Mouse (Mus musculus) MEL (cell line): ENCODE measurements around the gene Tead3.

ENCODE experiments used
- CTCF ChIP-seq, 3 experiments: IDR thresholded peaks in 2 of 3; conservative IDR thresholded peaks in 1 of 3; 2 replicates each; pipeline ENCODE4 v1.5.1; 2011 to 2012; ENCODE audit warnings: low read length in 3 of 3, low read depth in 2 of 3, mild to moderate bottlenecking in 2 of 3, improper control_type of control experiment in 1 of 3, inconsistent platforms in 1 of 3, mixed read lengths in 1 of 3, moderate library complexity in 1 of 3; ENCODE audit not compliant: control insufficient read depth in 1 of 3, insufficient read depth in 1 of 3, poor library complexity in 1 of 3, severe bottlenecking in 1 of 3
- E2F4 ChIP-seq: IDR thresholded peaks from 2 replicates; pipeline ENCODE4 v1.6.1; 2011; ENCODE audit warnings: low read depth, low read length, improper control_type of control experiment, borderline replicate concordance
- HCFC1 ChIP-seq: IDR thresholded peaks from 2 replicates; pipeline ENCODE4 v1.6.1; 2012; ENCODE audit warnings: low read depth, mild to moderate bottlenecking, inconsistent platforms, low read length, improper control_type of control experiment, moderate library complexity
- MAFK ChIP-seq: IDR thresholded peaks from 2 replicates; pipeline ENCODE4 v1.6.1; 2011; ENCODE audit warnings: low read depth, mild to moderate bottlenecking, low read length, improper control_type of control experiment, borderline replicate concordance
- MEF2A ChIP-seq: IDR thresholded peaks from 2 replicates; pipeline ENCODE4 v1.6.1; 2014; ENCODE audit warnings: low read depth, mild to moderate bottlenecking, inconsistent platforms, low read length, improper control_type of control experiment; ENCODE audit not compliant: poor library complexity, insufficient replicate concordance, severe bottlenecking; ENCODE audit errors: extremely low read depth
- NRF1 ChIP-seq: IDR thresholded peaks from 2 replicates; pipeline ENCODE4 v1.6.1; 2014; ENCODE audit warnings: low read depth, mild to moderate bottlenecking, inconsistent platforms, low read length, improper control_type of control experiment, moderate library complexity; ENCODE audit not compliant: poor library complexity, insufficient read depth, severe bottlenecking
- POLR2A ChIP-seq, 2 experiments: IDR thresholded peaks; 2 replicates each; pipeline ENCODE4 v1.6.1; 2011 to 2012; ENCODE audit warnings: low read length in 2 of 2, mild to moderate bottlenecking in 2 of 2, control low read depth in 1 of 2, improper control_type of control experiment in 1 of 2, low read depth in 1 of 2, moderate library complexity in 1 of 2; ENCODE audit not compliant: control insufficient read depth in 1 of 2, insufficient read depth in 1 of 2, poor library complexity in 1 of 2
- POLR2AphosphoS5 ChIP-seq: IDR thresholded peaks from 2 replicates; pipeline ENCODE4 v1.6.1; 2012; ENCODE audit warnings: low read depth, borderline replicate concordance, mild to moderate bottlenecking, inconsistent platforms, low read length, moderate library complexity, mixed read lengths
- RAD21 ChIP-seq: IDR thresholded peaks from 2 replicates; pipeline ENCODE4 v1.6.1; 2011; ENCODE audit warnings: mild to moderate bottlenecking, low read depth, low read length, improper control_type of control experiment
- USF2 ChIP-seq, 2 experiments: IDR thresholded peaks; 2 replicates each; pipeline ENCODE4 v1.6.1; 2011 to 2012; ENCODE audit warnings: improper control_type of control experiment in 2 of 2, low read length in 2 of 2, borderline replicate concordance in 1 of 2, inconsistent platforms in 1 of 2, low read depth in 1 of 2, mild to moderate bottlenecking in 1 of 2; ENCODE audit not compliant: insufficient read depth in 1 of 2
- ZNF384 ChIP-seq: IDR thresholded peaks from 2 replicates; pipeline ENCODE4 v1.6.1; 2012; ENCODE audit warnings: low read depth, mild to moderate bottlenecking, inconsistent platforms, low read length, improper control_type of control experiment

- TF ChIP-seq POLR2AphosphoS5: no peak
- no peak for TF ChIP-seq HCFC1
- no peak for TF ChIP-seq RAD21
- no peak for TF ChIP-seq MAFK
- TF ChIP-seq ZNF384: no peak
- TF ChIP-seq MEF2A: no peak
- TF ChIP-seq CTCF (IDR thresholded peaks at IDR 0.05 in 2 of 3, conservative IDR thresholded peaks at IDR 0.05 in 1 of 3; ENCODE audit: control insufficient read depth in 1 of 3, insufficient read depth in 1 of 3, low read depth in 2 of 3, low read length in 3 of 3, poor library complexity in 1 of 3, severe bottlenecking in 1 of 3): no peak
- TF ChIP-seq USF2 (IDR thresholded peaks at IDR 0.05; ENCODE audit: borderline replicate concordance in 1 of 2, insufficient read depth in 1 of 2, low read depth in 1 of 2, low read length in 2 of 2): no peak
- TF ChIP-seq POLR2A (IDR thresholded peaks at IDR 0.05; ENCODE audit: control insufficient read depth in 1 of 2, insufficient read depth in 1 of 2, low read depth in 1 of 2, low read length in 2 of 2, poor library complexity in 1 of 2): no peak
- TF ChIP-seq E2F4: no peak
- no peak for TF ChIP-seq NRF1
These were observed 634 bp downstream of the Tead3 start for GRCm38 (mm10) chr17:28349901-28350465.
